In genomic region chr7:81114555-81114954, GRCm38 (mm10) we compare ENCODE assay signal across 18 mouse cellular contexts. TPM values are rescaled to one million over a fixed set of nuclear protein-coding genes. Genes with fewer than 3 reads are reported as not detected.
A peak's percentile ranks its signal among the peaks of the same experiment; 100 is the strongest.
DNase-seq lines count a peak whose midpoint lies in the region; ATAC-seq and TF ChIP-seq lines count a peak whose summit lies in the region.
"Had no signal": no experiment of that assay in that cellular context is flagged by ENCODE, and none has a peak within 500 bp of the region (broad histone marks: within the 10 kb centered on the region; RNA-seq: fewer than 3 reads in every experiment).

Slc28a1 (plus strand) TSS chr7:81114799.

- no peak within 1 kb of the TSS for H3K27ac ChIP-seq in liver, adult 2 months (replicated peaks; ENCODE audit: insufficient read depth, low read depth, low read length)
- H3K27ac ChIP-seq in liver, embryonic 11.5 days (ENCODE audit: low read depth, low read length), result no peak within 1 kb of the TSS
- H3K27ac ChIP-seq in forebrain, embryonic 16.5 days (ENCODE audit: low read length), result no peak within 1 kb of the TSS
- H3K27ac ChIP-seq: liver, embryonic 14.5 days; midbrain, embryonic 12.5 days; neural tube, embryonic 15.5 days had no signal

- no peaks in the 10 kb centered on the region for H3K27me3 ChIP-seq in liver, adult 2 months (ENCODE audit: control insufficient read depth, insufficient read depth, low read length)
- H3K27me3 ChIP-seq in liver, embryonic 11.5 days (replicated peaks; ENCODE audit: control insufficient read depth, insufficient read depth, low read length), result no peaks in the 10 kb centered on the region
- H3K27me3 ChIP-seq in forebrain, embryonic 16.5 days (replicated peaks; ENCODE audit: control insufficient read depth, insufficient read depth, low read length), result no peaks in the 10 kb centered on the region
- H3K27me3 ChIP-seq: CH12.LX; neural tube, embryonic 15.5 days had no signal

- peak; percentile 40 for DNase-seq in adrenal gland, postnatal 10 days
- no peak for DNase-seq in adrenal gland, adult 2 months
- DNase-seq in liver, adult 2 months (ENCODE audit: extremely low read depth, low read depth, low spot score), result peak; percentile 64
- DNase-seq in liver, embryonic 11.5 days (ENCODE audit: low spot score), result no peak
- peak; percentile 78 to 90 for DNase-seq in kidney, postnatal 25 days
- DNase-seq in yolk sac, embryonic 10.5 days (ENCODE audit: low spot score), result peak; percentile 73
- no peak for DNase-seq in right cerebral cortex, postnatal 36 days (ENCODE audit: low spot score in 2 of 2)
- DNase-seq: cerebellum, adult 11-12 months; heart, postnatal 36 days; lung, postnatal 4 days; thymus, postnatal 14 days had no signal

- TF ChIP-seq CTCF in liver, adult 2 months (IDR thresholded peaks at IDR 0.05; ENCODE audit: low read depth, low read length), result no peak

- no peak within 1 kb of the TSS for H3K9ac ChIP-seq in liver, adult 2 months (ENCODE audit: low read depth, low read length)
- H3K9ac ChIP-seq in liver, embryonic 11.5 days (ENCODE audit: low read depth, low read length), result no peak within 1 kb of the TSS
- H3K9ac ChIP-seq in forebrain, embryonic 16.5 days (replicated peaks; ENCODE audit: low read depth, low read length), result no peak within 1 kb of the TSS
- H3K9ac ChIP-seq: liver, embryonic 14.5 days; midbrain, embryonic 12.5 days; neural tube, embryonic 15.5 days had no signal

- no peak for TF ChIP-seq POLR2A in liver, adult 2 months (IDR thresholded peaks at IDR 0.05; ENCODE audit: extremely low read depth, insufficient read depth, low read length)

- H3K4me3 ChIP-seq in liver, adult 2 months (ENCODE audit: insufficient read depth, low read depth, low read length), result no peak within 1 kb of the TSS
- H3K4me3 ChIP-seq in liver, embryonic 11.5 days (ENCODE audit: low read depth, low read length), result no peak within 1 kb of the TSS
- no peak within 1 kb of the TSS for H3K4me3 ChIP-seq in forebrain, embryonic 16.5 days (replicated peaks; ENCODE audit: low read length)
- H3K4me3 ChIP-seq: midbrain, embryonic 12.5 days; neural tube, embryonic 15.5 days had no signal

- H3K9me3 ChIP-seq in liver, embryonic 11.5 days (ENCODE audit: control insufficient read depth, low read length), result no peaks in the 10 kb centered on the region
- H3K9me3 ChIP-seq in forebrain, embryonic 16.5 days (ENCODE audit: control insufficient read depth, low read length), result no peaks in the 10 kb centered on the region
- H3K9me3 ChIP-seq: midbrain, embryonic 12.5 days; neural tube, embryonic 15.5 days had no signal

- 48% methylated on average over 6 of the region's 6 CpGs for WGBS in liver, adult 2 months
- 65% methylated on average over 6 of the region's 6 CpGs for WGBS in liver, embryonic 11.5 days
- WGBS in forebrain, embryonic 16.5 days, result 74% methylated on average over 6 of the region's 6 CpGs

- H3K4me2 ChIP-seq in liver, embryonic 11.5 days, result no peak within 1 kb of the TSS
- no peak within 1 kb of the TSS for H3K4me2 ChIP-seq in forebrain, embryonic 16.5 days (ENCODE audit: low read length)
- H3K4me2 ChIP-seq: midbrain, embryonic 12.5 days; neural tube, embryonic 15.5 days had no signal

- H3K4me1 ChIP-seq in liver, adult 2 months (ENCODE audit: control insufficient read depth, insufficient read depth, low read length), result peaks cover 19% of the 10 kb centered on the region
- H3K4me1 ChIP-seq in liver, embryonic 11.5 days (replicated peaks; ENCODE audit: control insufficient read depth, insufficient read depth, low read length), result peaks cover 2% of the 10 kb centered on the region
- no peaks in the 10 kb centered on the region for H3K4me1 ChIP-seq in forebrain, embryonic 16.5 days (replicated peaks; ENCODE audit: control insufficient read depth, insufficient read depth, low read length)
- H3K4me1 ChIP-seq: midbrain, embryonic 12.5 days; neural tube, embryonic 15.5 days had no signal

- no peak for ATAC-seq in liver, embryonic 11.5 days (replicated peaks; ENCODE audit: low FRiP score)
- no peak for ATAC-seq in forebrain, embryonic 16.5 days

- no peaks in the 10 kb centered on the region for H3K36me3 ChIP-seq in liver, adult 2 months (ENCODE audit: control insufficient read depth, insufficient read depth, low read length)
- no peaks in the 10 kb centered on the region for H3K36me3 ChIP-seq in liver, embryonic 11.5 days (ENCODE audit: control insufficient read depth, insufficient read depth, low read length)
- H3K36me3 ChIP-seq in forebrain, embryonic 16.5 days (ENCODE audit: control insufficient read depth, insufficient read depth), result no peaks in the 10 kb centered on the region
- H3K36me3 ChIP-seq: midbrain, embryonic 12.5 days; neural tube, embryonic 15.5 days had no signal

- H3K79me2 ChIP-seq in liver, adult 2 months (ENCODE audit: control insufficient read depth, insufficient read depth, low read length), result no peaks in the 10 kb centered on the region

RNA-seq across cellular contexts. Expression of gene Slc28a1, which starts in this region (rescaled TPM):
- under 1 TPM; 0.58 to 0.66 TPM for total RNA-seq in adrenal gland, postnatal 10 days (2021)
- total RNA-seq in adrenal gland, adult 2 months (2021), result under 1 TPM in 1 of 2 experiments, not detected in 1; 0.10 TPM
- polyA plus RNA-seq in adrenal gland, adult 2 months (2012; rRNA removed), result 0.03 TPM in 1 of 2 replicates, not detected in the other
- 0.28 TPM in 1 of 2 replicates, not detected in the other for total RNA-seq in liver, adult 2 months (2014; rRNA removed)
- polyA plus RNA-seq in liver, adult 2 months (2012; rRNA removed), result 0.12 and 0.24 TPM in 2 replicates
- 0.58 and 0.67 TPM in 2 replicates for polyA plus RNA-seq in liver, embryonic 11.5 days (2014; fragmentation: Nextera tagmentation; extraction: Ambion mirVana)
- not detected in 2 replicates for polyA plus RNA-seq in forebrain, embryonic 16.5 days (2015; fragmentation: Nextera tagmentation; extraction: Ambion mirVana)
- total RNA-seq: layer of hippocampus, postnatal 10 days had no signal
- polyA plus RNA-seq: midbrain, embryonic 12.5 days; stomach, embryonic 14.5 days had no signal

Comparison
In these comparisons a context has a peak if more than half of its experiments do, and no peak if none do; other contexts are left out.
1. Peak in DNase-seq in adrenal gland, postnatal 10 days; RNA of the gene not detected or under 1 TPM.
2. Peak in DNase-seq in liver, adult 2 months; RNA of the gene not detected or under 1 TPM.
3. DNase-seq: peak in kidney, postnatal 25 days (2 of 2) and yolk sac, embryonic 10.5 days (single experiment); none in adrenal gland, adult 2 months (single experiment), liver, embryonic 11.5 days (single experiment) and right cerebral cortex, postnatal 36 days (0 of 2).